ENCODE assay signal across 8 mouse cellular contexts in genomic region chr12:54984701-54985256, GRCm38 (mm10). TPM values are rescaled to one million over a fixed set of nuclear protein-coding genes. Genes with fewer than 3 reads are reported as not detected.
A peak's percentile ranks its signal among the peaks of the same experiment; 100 is the strongest.
DNase-seq lines count a peak whose midpoint lies in the region; ATAC-seq and TF ChIP-seq lines count a peak whose summit lies in the region.

No protein-coding gene starts in this region.

- no peak for TF ChIP-seq POLR2A in small intestine, adult 2 months (IDR thresholded peaks at IDR 0.05; ENCODE audit: low read depth, low read length)

- H3K4me2 ChIP-seq in hindbrain, embryonic 15.5 days, result peak overlapping the region; percentile 99
- peak overlapping the region; percentile 86 for H3K4me2 ChIP-seq in limb, embryonic 11.5 days (ENCODE audit: low read depth, severe bottlenecking)
- H3K4me2 ChIP-seq in midbrain, embryonic 11.5 days, result peak overlapping the region; percentile 84

- WGBS in hindbrain, embryonic 15.5 days, result under 1% methylated on average over 41 of the region's 42 CpGs
- under 1% methylated on average over 40 of the region's 42 CpGs for WGBS in limb, embryonic 11.5 days
- under 1% methylated on average over 36 of the region's 42 CpGs for WGBS in midbrain, embryonic 11.5 days
- WGBS in small intestine, adult 2 months, result 1% methylated on average over 42 of the region's 42 CpGs

- no peak for TF ChIP-seq CTCF in small intestine, adult 2 months (IDR thresholded peaks at IDR 0.05; ENCODE audit: extremely low read depth, insufficient read length, insufficient replicate concordance, low read depth, low read length)

- peak; percentile 4 for DNase-seq in cerebellum, adult 11 months
- DNase-seq in cerebellum, adult 9-10 months, result no peak
- DNase-seq in cerebellum, adult 9-11 months, result peak; percentile 14
- DNase-seq in gastrocnemius, adult 18-20 months (ENCODE audit: low spot score), result peak; percentile 58
- DNase-seq in limb, embryonic 11.5 days (ENCODE audit: low spot score), result peak; percentile 78
- peak; percentile 97 for DNase-seq in midbrain, embryonic 11.5 days (ENCODE audit: low spot score, missing footprints)

- H3K9me3 ChIP-seq in hindbrain, embryonic 15.5 days, result no peaks in the 10 kb centered on the region
- no peaks in the 10 kb centered on the region for H3K9me3 ChIP-seq in limb, embryonic 11.5 days (ENCODE audit: control insufficient read depth, low read length)
- no peaks in the 10 kb centered on the region for H3K9me3 ChIP-seq in midbrain, embryonic 11.5 days (ENCODE audit: control insufficient read depth, low read length)

- peak overlapping the region; percentile 79 for H3K27ac ChIP-seq in hindbrain, embryonic 15.5 days (replicated peaks)
- peak overlapping the region; percentile 84 for H3K27ac ChIP-seq in limb, embryonic 11.5 days (replicated peaks; ENCODE audit: low read depth, low read length)
- peak overlapping the region; percentile 85 for H3K27ac ChIP-seq in midbrain, embryonic 11.5 days (ENCODE audit: low read depth, low read length)
- H3K27ac ChIP-seq in small intestine, adult 2 months (ENCODE audit: insufficient read depth, low read depth, low read length), result no peak overlapping the region; the same call in 1 of the 2 replicates

- H3K27me3 ChIP-seq in hindbrain, embryonic 15.5 days, result no peaks in the 10 kb centered on the region
- no peaks in the 10 kb centered on the region for H3K27me3 ChIP-seq in limb, embryonic 11.5 days (ENCODE audit: control insufficient read depth, insufficient read depth, low read length)
- no peaks in the 10 kb centered on the region for H3K27me3 ChIP-seq in midbrain, embryonic 11.5 days (ENCODE audit: control insufficient read depth, insufficient read depth, low read length)
- H3K27me3 ChIP-seq in small intestine, adult 2 months (ENCODE audit: control insufficient read depth, insufficient read depth, low read length), result no peaks in the 10 kb centered on the region

- H3K4me3 ChIP-seq in hindbrain, embryonic 15.5 days, result peak overlapping the region; percentile 69
- peak overlapping the region; percentile 85 for H3K4me3 ChIP-seq in limb, embryonic 11.5 days (ENCODE audit: low read depth, low read length)
- peak overlapping the region; percentile 93 for H3K4me3 ChIP-seq in midbrain, embryonic 11.5 days (ENCODE audit: low read depth, low read length)
- peak overlapping the region; percentile 99 for H3K4me3 ChIP-seq in small intestine, adult 2 months (ENCODE audit: low read depth, low read length)

- H3K4me1 ChIP-seq in hindbrain, embryonic 15.5 days (replicated peaks), result peaks cover 9% of the 10 kb centered on the region
- H3K4me1 ChIP-seq in limb, embryonic 11.5 days (ENCODE audit: control insufficient read depth, insufficient read depth, low read length), result no peaks in the 10 kb centered on the region
- H3K4me1 ChIP-seq in midbrain, embryonic 11.5 days (ENCODE audit: control insufficient read depth, insufficient read depth, low read length), result peaks cover 4% of the 10 kb centered on the region; the same call in 1 of the 2 replicates
- peaks cover 4% of the 10 kb centered on the region; the same call in 1 of the 2 replicates for H3K4me1 ChIP-seq in small intestine, adult 2 months (ENCODE audit: control insufficient read depth, insufficient read depth, insufficient read length, low read length)

- peak overlapping the region; percentile 62 for H3K9ac ChIP-seq in hindbrain, embryonic 15.5 days
- H3K9ac ChIP-seq in limb, embryonic 11.5 days (ENCODE audit: low read length), result peak overlapping the region; percentile 91
- H3K9ac ChIP-seq in midbrain, embryonic 11.5 days (ENCODE audit: low read length), result peak overlapping the region; percentile 97

- no peaks in the 10 kb centered on the region for H3K36me3 ChIP-seq in hindbrain, embryonic 15.5 days
- peaks cover 3% of the 10 kb centered on the region; the same call in 1 of the 2 replicates for H3K36me3 ChIP-seq in limb, embryonic 11.5 days (ENCODE audit: control insufficient read depth, insufficient read depth, low read length)
- peaks cover 5% of the 10 kb centered on the region; the same call in 1 of the 2 replicates for H3K36me3 ChIP-seq in midbrain, embryonic 11.5 days (ENCODE audit: control insufficient read depth, insufficient read depth, low read length)
- peaks cover 4% of the 10 kb centered on the region for H3K36me3 ChIP-seq in small intestine, adult 2 months (ENCODE audit: control insufficient read depth, insufficient read depth, low read length)

- ATAC-seq in hindbrain, embryonic 15.5 days (ENCODE audit: low FRiP score, low read depth), result peak; percentile 83
- peak; percentile 78 for ATAC-seq in limb, embryonic 11.5 days (ENCODE audit: insufficient number of reproducible peaks, low FRiP score, low TSS enrichment, low read depth)
- peak; percentile 81 for ATAC-seq in midbrain, embryonic 11.5 days (ENCODE audit: low FRiP score)

RNA-seq across cellular contexts. Expression of gene Gm20403, which starts 1.6 kb away (rescaled TPM):
- not detected for total RNA-seq in gastrocnemius, adult 18-20 months (2021)
- not detected in 2 replicates for polyA plus RNA-seq in hindbrain, embryonic 15.5 days (2015; fragmentation: Nextera tagmentation; extraction: Ambion mirVana)
- not detected in 2 replicates for polyA plus RNA-seq in limb, embryonic 11.5 days (2014; fragmentation: Nextera tagmentation; extraction: Ambion mirVana)
- polyA plus RNA-seq in midbrain, embryonic 11.5 days (2014; fragmentation: Nextera tagmentation; extraction: Ambion mirVana), result not detected in 2 replicates
- polyA plus RNA-seq in small intestine, adult 2 months (2012; rRNA removed), result not detected in 2 replicates

RNA-seq across cellular contexts. Expression of gene Baz1a, which starts 29.4 kb away (rescaled TPM):
- total RNA-seq in gastrocnemius, adult 18-20 months (2021), result 1 to 10 TPM; 3.1 to 4.2 TPM
- polyA plus RNA-seq in hindbrain, embryonic 15.5 days (2015; fragmentation: Nextera tagmentation; extraction: Ambion mirVana), result 7.0 and 7.1 TPM in 2 replicates
- 25.3 and 32.4 TPM in 2 replicates for polyA plus RNA-seq in limb, embryonic 11.5 days (2014; fragmentation: Nextera tagmentation; extraction: Ambion mirVana)
- polyA plus RNA-seq in midbrain, embryonic 11.5 days (2014; fragmentation: Nextera tagmentation; extraction: Ambion mirVana), result 34.3 and 37.7 TPM in 2 replicates
- polyA plus RNA-seq in small intestine, adult 2 months (2012; rRNA removed), result 1.0 and 3.1 TPM in 2 replicates
